Mouse (Mus musculus): Measurements from ENCODE around the gene Slc12a1.

The Slc12a1 gene

DNA sequence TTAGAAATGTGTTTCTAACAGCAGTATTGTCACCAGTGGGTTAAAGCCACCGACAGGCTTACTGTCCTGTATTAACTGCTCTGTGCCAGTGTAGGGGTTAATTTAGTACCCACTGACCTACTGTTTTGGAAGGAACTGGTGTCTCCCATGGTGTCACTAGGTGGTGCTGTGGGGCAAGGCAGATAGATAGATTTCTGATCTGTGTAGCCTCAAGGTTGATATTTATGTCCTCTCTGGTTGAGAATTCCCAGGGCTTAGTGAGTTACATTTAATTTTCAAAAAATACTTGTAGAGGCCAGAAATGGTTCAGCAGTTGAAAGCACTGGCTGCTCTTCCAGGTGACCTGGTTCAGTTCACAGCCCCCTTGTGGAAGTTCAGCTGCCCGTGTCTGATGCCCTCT is 100.0 kb downstream of the Slc12a1 start:
- H3K36me3 ChIP-seq (ENCODE audit: insufficient read depth, low read length), result peaks cover 89% of the 10 kb centered on the region
- no peak for TF ChIP-seq NANOG (IDR thresholded peaks at IDR 0.05; ENCODE audit: borderline replicate concordance, low read length)
- TF ChIP-seq POU5F1 (IDR thresholded peaks at IDR 0.05; ENCODE audit: borderline replicate concordance, low read length), result no peak
- TF ChIP-seq CTCF (conservative IDR thresholded peaks at IDR 0.05; ENCODE audit: low read length), result 0 out of 2 replicates have a peak, but pooled peaks have one; percentile 26
- H3K4me1 ChIP-seq (replicated peaks; ENCODE audit: low read depth, low read length), result peaks cover 14% of the 10 kb centered on the region

DNA sequence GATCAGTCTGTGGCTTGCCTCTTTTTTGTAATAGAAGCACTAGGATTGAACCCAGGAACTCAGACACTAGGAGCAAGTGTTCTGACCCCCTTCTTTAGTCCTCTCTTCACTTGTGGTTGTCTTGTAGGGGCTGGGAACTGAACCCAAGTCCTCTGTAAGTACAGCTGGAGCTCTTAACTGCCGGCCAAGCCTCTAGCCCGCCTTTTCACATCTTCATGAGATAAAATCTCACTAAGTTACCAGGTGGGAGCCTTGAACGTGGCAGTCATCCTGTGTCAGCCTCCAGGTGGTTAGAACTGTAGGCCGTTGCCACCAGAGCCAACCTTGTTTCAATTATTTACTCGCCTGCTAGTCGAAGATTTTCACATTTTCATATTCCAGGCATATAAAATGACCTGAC is 101.4 kb downstream of the Slc12a1 start:
- H3K4me3 ChIP-seq (replicated peaks; ENCODE audit: low read length), result no peak overlapping the region
- TF ChIP-seq CTCF (conservative IDR thresholded peaks at IDR 0.05; ENCODE audit: low read length) (no peak), NANOG (IDR thresholded peaks at IDR 0.05; ENCODE audit: borderline replicate concordance, low read length) (no peak), POU5F1 (IDR thresholded peaks at IDR 0.05; ENCODE audit: borderline replicate concordance, low read length) (no peak)
- H3K4me1 ChIP-seq (replicated peaks; ENCODE audit: low read depth, low read length), result peaks cover 25% of the 10 kb centered on the region
- H3K9me3 ChIP-seq (ENCODE audit: low read length), result peaks cover 73% of the 10 kb centered on the region
- no peaks in the 10 kb centered on the region for H3K27me3 ChIP-seq (ENCODE audit: insufficient read depth, low read length)
- peaks cover 98% of the 10 kb centered on the region for H3K36me3 ChIP-seq (ENCODE audit: insufficient read depth, low read length)

More for the DNA sequence above, 100.0 kb downstream of the Slc12a1 start:
- no peaks in the 10 kb centered on the region for H3K27me3 ChIP-seq (ENCODE audit: insufficient read depth, low read length)
- no peak overlapping the region for H3K4me3 ChIP-seq (replicated peaks; ENCODE audit: low read length)
- peaks cover 76% of the 10 kb centered on the region for H3K9me3 ChIP-seq (ENCODE audit: low read length)

DNA sequence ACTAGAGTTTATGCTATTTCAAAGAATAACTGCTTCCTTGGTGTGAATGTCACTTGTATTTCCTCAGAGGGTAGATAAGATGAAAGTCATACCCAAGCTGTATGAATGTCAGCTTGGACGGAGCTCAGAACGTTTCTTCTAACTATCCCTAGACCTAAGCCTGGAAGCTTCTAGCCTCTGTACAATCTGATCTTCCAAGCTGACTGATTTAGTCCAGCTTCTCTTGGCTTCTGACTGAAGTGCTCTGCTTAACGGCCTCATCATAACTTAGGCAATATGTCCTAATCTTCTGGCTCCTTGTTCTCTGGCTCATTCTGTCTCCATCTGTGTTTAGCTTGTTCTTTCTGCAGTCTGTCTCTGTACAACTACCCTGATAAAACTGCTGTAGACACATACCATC is 102.3 kb downstream of the Slc12a1 start:
- Histone ChIP-seq H3K4me3 (replicated peaks; ENCODE audit: low read length) (no peak overlapping the region), H3K9me3 (ENCODE audit: low read length) (peaks cover 63% of the 10 kb centered on the region), H3K4me1 (replicated peaks; ENCODE audit: low read depth, low read length) (peaks cover 25% of the 10 kb centered on the region), H3K36me3 (ENCODE audit: insufficient read depth, low read length) (peaks cover 97% of the 10 kb centered on the region), H3K27me3 (ENCODE audit: insufficient read depth, low read length) (no peaks in the 10 kb centered on the region)
- no peak for TF ChIP-seq CTCF (conservative IDR thresholded peaks at IDR 0.05; ENCODE audit: low read length)
- TF ChIP-seq POU5F1 (IDR thresholded peaks at IDR 0.05; ENCODE audit: borderline replicate concordance, low read length), result no peak

DNA sequence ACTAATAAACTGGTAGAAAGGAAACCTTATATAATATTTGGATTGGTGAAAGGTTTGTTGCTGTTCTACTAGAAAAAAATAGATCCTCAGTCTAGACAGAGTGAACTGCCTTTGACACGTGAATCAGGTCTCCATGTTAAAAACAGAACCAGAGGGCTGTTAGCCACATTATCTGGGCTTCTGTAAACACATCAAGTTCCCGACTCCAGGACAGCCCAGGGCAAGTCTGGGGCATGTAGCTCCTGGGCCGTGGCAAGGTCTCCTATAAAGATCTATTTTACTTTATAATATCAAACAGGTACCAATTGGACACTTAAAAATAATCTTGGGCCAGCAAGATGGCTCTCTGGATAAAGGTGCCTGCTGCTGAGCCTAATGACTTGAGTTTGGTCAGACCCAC is 103.6 kb downstream of the Slc12a1 start:
- Histone ChIP-seq H3K4me3 (replicated peaks; ENCODE audit: low read length) (no peak overlapping the region), H3K9me3 (ENCODE audit: low read length) (peaks cover 51% of the 10 kb centered on the region), H3K27me3 (ENCODE audit: insufficient read depth, low read length) (no peaks in the 10 kb centered on the region), H3K4me1 (replicated peaks; ENCODE audit: low read depth, low read length) (peaks cover 25% of the 10 kb centered on the region), H3K36me3 (ENCODE audit: insufficient read depth, low read length) (peaks cover 95% of the 10 kb centered on the region)
- no peak for TF ChIP-seq CTCF (conservative IDR thresholded peaks at IDR 0.05; ENCODE audit: low read length)
- TF ChIP-seq POU5F1 (IDR thresholded peaks at IDR 0.05; ENCODE audit: borderline replicate concordance, low read length), result no peak
- no peak for TF ChIP-seq NANOG (IDR thresholded peaks at IDR 0.05; ENCODE audit: borderline replicate concordance, low read length)

DNA sequence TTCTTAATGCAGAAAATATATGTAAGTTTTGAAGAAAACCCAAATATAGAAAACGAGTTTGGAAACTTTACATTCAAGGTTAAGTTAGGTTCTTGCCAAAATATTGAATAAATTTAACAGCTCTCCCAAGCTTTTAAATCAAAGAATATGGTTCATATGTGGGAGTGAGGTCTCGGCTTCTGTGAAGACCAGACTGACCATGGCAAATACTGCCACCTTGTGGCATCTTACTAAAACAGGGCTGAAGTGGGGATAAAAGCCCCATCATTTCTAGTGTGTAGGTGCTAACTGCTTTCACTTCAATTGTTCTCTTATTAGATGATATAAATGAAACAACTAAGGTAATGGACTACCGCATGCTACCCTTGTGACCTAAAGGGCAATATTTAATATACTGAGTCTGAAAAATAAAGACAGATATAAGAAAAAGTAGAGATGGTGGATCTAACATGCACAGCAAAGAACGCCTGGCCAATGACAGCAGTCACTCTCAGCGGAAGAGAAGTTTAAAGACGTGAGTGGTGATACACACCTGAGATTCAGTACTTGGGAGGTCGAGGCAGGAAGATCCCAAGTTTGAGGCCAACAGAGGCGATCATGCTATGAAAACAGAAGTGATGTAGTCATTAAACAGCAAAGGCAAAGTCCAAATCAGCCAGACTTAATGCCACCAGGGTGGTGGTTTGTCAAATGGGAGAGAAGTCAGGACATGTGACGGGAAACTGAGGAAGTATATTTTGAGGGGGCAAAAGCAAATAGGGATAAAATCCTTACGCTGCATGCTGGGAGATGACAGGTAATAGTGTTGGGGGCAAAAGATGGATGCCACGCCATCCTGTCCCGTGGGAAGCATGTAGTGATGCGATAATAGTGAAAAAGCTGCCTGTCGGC is 107.2 kb downstream of the Slc12a1 start:
- Histone ChIP-seq H3K9me3 (ENCODE audit: low read length) (peaks cover 16% of the 10 kb centered on the region), H3K4me1 (replicated peaks; ENCODE audit: low read depth, low read length) (peaks cover 39% of the 10 kb centered on the region), H3K36me3 (ENCODE audit: insufficient read depth, low read length) (peaks cover 64% of the 10 kb centered on the region), H3K27me3 (ENCODE audit: insufficient read depth, low read length) (no peaks in the 10 kb centered on the region), H3K4me3 (replicated peaks; ENCODE audit: low read length) (no peak overlapping the region)
- TF ChIP-seq POU5F1 (IDR thresholded peaks at IDR 0.05; ENCODE audit: borderline replicate concordance, low read length), result no peak
- TF ChIP-seq CTCF (conservative IDR thresholded peaks at IDR 0.05; ENCODE audit: low read length), result peak; percentile 64

DNA sequence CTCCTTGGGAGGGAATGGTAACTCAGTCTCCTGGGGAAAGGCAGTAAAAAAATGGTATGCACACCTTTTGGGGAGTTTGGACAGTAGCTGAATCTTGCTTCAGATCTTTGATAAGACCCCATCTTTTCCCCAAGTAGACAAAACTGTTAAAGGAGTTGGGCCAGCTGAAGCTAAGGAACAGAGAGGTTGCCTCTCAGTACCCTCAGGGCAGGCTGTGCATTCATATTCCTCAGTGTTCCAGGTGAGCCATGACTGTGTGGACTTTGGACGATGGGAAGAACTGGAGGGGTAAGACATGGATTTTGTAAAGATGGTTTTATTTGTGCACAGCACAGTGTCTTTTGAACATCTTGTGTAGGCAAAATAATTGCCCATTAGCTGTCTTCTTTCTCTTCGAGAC is 108.0 kb downstream of the Slc12a1 start:
- Histone ChIP-seq H3K36me3 (ENCODE audit: insufficient read depth, low read length) (peaks cover 57% of the 10 kb centered on the region), H3K9me3 (ENCODE audit: low read length) (peaks cover 9% of the 10 kb centered on the region), H3K4me3 (replicated peaks; ENCODE audit: low read length) (no peak overlapping the region), H3K4me1 (replicated peaks; ENCODE audit: low read depth, low read length) (peaks cover 39% of the 10 kb centered on the region), H3K27me3 (ENCODE audit: insufficient read depth, low read length) (no peaks in the 10 kb centered on the region)
- no peak for TF ChIP-seq CTCF (conservative IDR thresholded peaks at IDR 0.05; ENCODE audit: low read length)
- no peak for TF ChIP-seq POU5F1 (IDR thresholded peaks at IDR 0.05; ENCODE audit: borderline replicate concordance, low read length)
- no peak for TF ChIP-seq NANOG (IDR thresholded peaks at IDR 0.05; ENCODE audit: borderline replicate concordance, low read length)

DNA sequence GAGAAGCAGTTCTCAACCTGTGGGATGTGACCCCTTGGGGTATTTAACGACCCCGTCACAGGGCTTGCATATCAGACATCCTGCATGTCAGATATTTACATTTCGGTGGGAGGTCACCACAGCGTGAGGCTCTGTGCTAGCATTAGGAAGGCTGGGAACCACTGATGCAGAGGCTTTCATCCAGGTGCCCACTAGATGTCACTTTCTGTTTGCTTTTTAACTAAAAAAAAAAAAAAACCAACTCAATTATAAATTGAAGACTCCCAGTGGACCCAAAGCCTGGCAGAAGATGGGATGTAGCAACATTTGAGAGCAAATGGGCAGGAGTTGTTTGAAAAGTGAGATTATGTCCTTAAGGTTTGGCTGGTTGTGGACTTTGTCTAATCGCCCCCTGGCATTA is 110.8 kb downstream of the Slc12a1 start:
- no peak overlapping the region for H3K4me3 ChIP-seq (replicated peaks; ENCODE audit: low read length)

DNA sequence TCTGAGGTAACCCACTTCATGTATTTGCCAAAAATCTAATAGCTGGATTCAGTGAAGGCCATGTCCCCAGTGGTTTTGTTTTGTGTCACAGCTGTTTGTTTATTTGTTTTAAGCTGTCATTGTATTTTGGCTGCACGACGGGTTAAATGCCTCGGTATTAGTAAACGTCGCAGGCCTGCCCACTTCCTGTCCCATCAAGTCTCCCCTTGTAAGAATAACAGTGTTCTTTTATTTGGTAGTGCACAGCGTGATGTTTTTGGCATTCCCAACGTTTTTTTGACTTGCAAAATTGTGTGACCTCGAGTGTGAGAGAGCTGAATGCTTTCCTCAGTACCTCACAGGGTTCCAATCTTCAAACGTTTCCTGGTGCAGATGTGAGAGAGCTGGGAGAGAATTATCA is 111.4 kb downstream of the Slc12a1 start:
- H3K9me3 ChIP-seq (ENCODE audit: low read length), result no peaks in the 10 kb centered on the region
- peaks cover 23% of the 10 kb centered on the region for H3K36me3 ChIP-seq (ENCODE audit: insufficient read depth, low read length)
- no peak overlapping the region for H3K4me3 ChIP-seq (replicated peaks; ENCODE audit: low read length)
- no peaks in the 10 kb centered on the region for H3K27me3 ChIP-seq (ENCODE audit: insufficient read depth, low read length)
- peaks cover 14% of the 10 kb centered on the region for H3K4me1 ChIP-seq (replicated peaks; ENCODE audit: low read depth, low read length)
- TF ChIP-seq POU5F1 (IDR thresholded peaks at IDR 0.05; ENCODE audit: borderline replicate concordance, low read length), result no peak
- TF ChIP-seq CTCF (conservative IDR thresholded peaks at IDR 0.05; ENCODE audit: low read length), result no peak
- TF ChIP-seq NANOG (IDR thresholded peaks at IDR 0.05; ENCODE audit: borderline replicate concordance, low read length), result peak; percentile 38; the same call in 1 of the 2 replicates

More for the DNA sequence above, 110.8 kb downstream of the Slc12a1 start:
- peaks cover 17% of the 10 kb centered on the region for H3K4me1 ChIP-seq (replicated peaks; ENCODE audit: low read depth, low read length)
- H3K9me3 ChIP-seq (ENCODE audit: low read length), result no peaks in the 10 kb centered on the region
- no peak; the same call in 1 of the 2 replicates for TF ChIP-seq CTCF (conservative IDR thresholded peaks at IDR 0.05; ENCODE audit: low read length)
- TF ChIP-seq NANOG (IDR thresholded peaks at IDR 0.05; ENCODE audit: borderline replicate concordance, low read length), result no peak
- TF ChIP-seq POU5F1 (IDR thresholded peaks at IDR 0.05; ENCODE audit: borderline replicate concordance, low read length), result no peak
- H3K36me3 ChIP-seq (ENCODE audit: insufficient read depth, low read length), result peaks cover 30% of the 10 kb centered on the region
- H3K27me3 ChIP-seq (ENCODE audit: insufficient read depth, low read length), result no peaks in the 10 kb centered on the region
